Mouse (Mus musculus) erythroblast, embryonic 14.5 days (primary cell): ENCODE measurements around the gene Myo5c.

Experiments used
- GATA1 ChIP-seq: IDR thresholded peaks from 2 replicates; pipeline ENCODE4 v1.6.1; 2012; ENCODE audit warnings: low read length, inconsistent platforms, mixed read lengths
- TAL1 ChIP-seq: IDR thresholded peaks from 3 replicates; pipeline ENCODE4 v1.6.1; 2012; ENCODE audit warnings: low read length, inconsistent platforms, mixed read lengths

GRCm38 (mm10) chr9:75322099-75322885 is 90.5 kb downstream of the Myo5c start:
- TF ChIP-seq GATA1: no peak
- TF ChIP-seq TAL1: no peak
